Mouse (Mus musculus): ENCODE measurements around the gene Syt8. TPM values are rescaled to one million over a fixed set of nuclear protein-coding genes. Genes with fewer than 3 reads are reported as not detected.
A peak's percentile ranks its signal among the peaks of the same experiment; 100 is the strongest.

Syt8 gene
- polyA plus RNA-seq, 1 experiment from 2014 or later, result 3.8 TPM

GRCm38 (mm10) chr7:142476795-142477452, 42.3 kb downstream of the Syt8 start:
- no peak for DNase-seq (ENCODE audit: low spot score)
- Histone ChIP-seq H3K4me2 (ENCODE audit: low read length) (peak overlapping the region; percentile 46), H3K27ac (ENCODE audit: low read depth) (peak overlapping the region; percentile 96; the same call in 1 of the 2 replicates), H3K4me3 (ENCODE audit: low read depth, low read length) (peak overlapping the region; percentile 13; the same call in 1 of the 2 replicates), H3K9me3 (ENCODE audit: control insufficient read depth, low read length) (no peaks in the 10 kb centered on the region), H3K27me3 (replicated peaks; ENCODE audit: control insufficient read depth, insufficient read depth, low read length) (no peaks in the 10 kb centered on the region), H3K9ac (ENCODE audit: low read length) (peak overlapping the region; percentile 87; the same call in 1 of the 2 replicates), H3K36me3 (ENCODE audit: control insufficient read depth, insufficient read depth, low read length) (peaks cover 17% of the 10 kb centered on the region; the same call in 1 of the 2 replicates), H3K4me1 (replicated peaks; ENCODE audit: control insufficient read depth, insufficient read depth, low read length) (peaks cover 59% of the 10 kb centered on the region)
- ATAC-seq (replicated peaks; ENCODE audit: low FRiP score, low TSS enrichment, low read depth), result no peak
- WGBS, result 79% methylated on average over 13 of the region's 13 CpGs

DNA sequence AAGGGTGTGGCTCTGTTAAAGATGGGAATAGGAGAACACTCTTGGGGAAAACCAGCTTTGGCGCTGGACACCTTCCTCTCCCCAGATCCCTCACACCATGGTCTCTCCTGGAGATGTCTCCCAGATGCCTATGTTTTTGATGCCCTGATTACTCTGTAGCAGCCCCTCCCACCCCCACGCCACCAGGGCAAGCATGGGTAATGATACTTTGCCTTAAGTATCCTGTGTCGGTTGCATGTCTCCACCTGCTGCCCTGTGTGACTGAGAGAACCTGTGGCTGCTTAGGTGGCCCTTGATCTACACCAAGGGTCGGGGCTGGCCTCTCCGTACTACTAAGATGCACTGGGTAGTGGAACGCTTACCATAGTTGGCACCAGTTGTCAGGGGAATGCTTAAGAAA, 43.4 kb downstream of the Syt8 start:
- H3K4me1 ChIP-seq (replicated peaks; ENCODE audit: control insufficient read depth, insufficient read depth, low read length), result peaks cover 60% of the 10 kb centered on the region
- ATAC-seq (replicated peaks; ENCODE audit: low FRiP score, low TSS enrichment, low read depth) (no peak), DNase-seq (ENCODE audit: low spot score) (no peak)
- 90% methylated on average over 6 of the region's 6 CpGs for WGBS
- no peak overlapping the region for H3K4me3 ChIP-seq (ENCODE audit: low read depth, low read length)
- no peaks in the 10 kb centered on the region for H3K27me3 ChIP-seq (replicated peaks; ENCODE audit: control insufficient read depth, insufficient read depth, low read length)
- H3K9me3 ChIP-seq (ENCODE audit: control insufficient read depth, low read length), result no peaks in the 10 kb centered on the region
- H3K36me3 ChIP-seq (ENCODE audit: control insufficient read depth, insufficient read depth, low read length), result peaks cover 17% of the 10 kb centered on the region; the same call in 1 of the 2 replicates
- H3K4me2 ChIP-seq (ENCODE audit: low read length), result peak overlapping the region; percentile 46
- H3K27ac ChIP-seq (ENCODE audit: low read depth), result peak overlapping the region; percentile 33; the same call in 1 of the 2 replicates
- no peak overlapping the region for H3K9ac ChIP-seq (ENCODE audit: low read length)

- H3K9me3 ChIP-seq (ENCODE audit: control insufficient read depth, low read length), result no peaks in the 10 kb centered on the region
- H3K27me3 ChIP-seq (replicated peaks; ENCODE audit: control insufficient read depth, insufficient read depth, low read length), result no peaks in the 10 kb centered on the region
- ATAC-seq (replicated peaks; ENCODE audit: low FRiP score, low TSS enrichment, low read depth) (no peak), DNase-seq (ENCODE audit: low spot score) (no peak)
- H3K4me3 ChIP-seq (ENCODE audit: low read depth, low read length), result no peak overlapping the region
- peak overlapping the region; percentile 46 for H3K4me2 ChIP-seq (ENCODE audit: low read length)
- H3K27ac ChIP-seq (ENCODE audit: low read depth), result peak overlapping the region; percentile 33; the same call in 1 of the 2 replicates
- H3K4me1 ChIP-seq (replicated peaks; ENCODE audit: control insufficient read depth, insufficient read depth, low read length), result peaks cover 65% of the 10 kb centered on the region
- H3K36me3 ChIP-seq (ENCODE audit: control insufficient read depth, insufficient read depth, low read length), result peaks cover 17% of the 10 kb centered on the region; the same call in 1 of the 2 replicates
- WGBS, result 77% methylated on average over 2 of the region's 2 CpGs
- no peak overlapping the region for H3K9ac ChIP-seq (ENCODE audit: low read length)
Measured at GRCm38 (mm10) chr7:142478574-142478973, 43.9 kb downstream of the Syt8 start.

- H3K36me3 ChIP-seq (ENCODE audit: control insufficient read depth, insufficient read depth, low read length), result peaks cover 21% of the 10 kb centered on the region; the same call in 1 of the 2 replicates
- H3K27ac ChIP-seq (ENCODE audit: low read depth), result 0 out of 2 replicates have a peak overlapping the region, but pooled peaks have one; percentile 99
- peaks cover 65% of the 10 kb centered on the region for H3K4me1 ChIP-seq (replicated peaks; ENCODE audit: control insufficient read depth, insufficient read depth, low read length)
- H3K27me3 ChIP-seq (replicated peaks; ENCODE audit: control insufficient read depth, insufficient read depth, low read length), result no peaks in the 10 kb centered on the region
- ATAC-seq (replicated peaks; ENCODE audit: low FRiP score, low TSS enrichment, low read depth) (no peak), DNase-seq (ENCODE audit: low spot score) (no peak)
- H3K4me2 ChIP-seq (ENCODE audit: low read length), result no peak overlapping the region
- H3K4me3 ChIP-seq (ENCODE audit: low read depth, low read length), result no peak overlapping the region
- no peak overlapping the region for H3K9ac ChIP-seq (ENCODE audit: low read length)
- no peaks in the 10 kb centered on the region for H3K9me3 ChIP-seq (ENCODE audit: control insufficient read depth, low read length)
Measured at GRCm38 (mm10) chr7:142479307-142479706, 44.7 kb downstream of the Syt8 start.

DNA sequence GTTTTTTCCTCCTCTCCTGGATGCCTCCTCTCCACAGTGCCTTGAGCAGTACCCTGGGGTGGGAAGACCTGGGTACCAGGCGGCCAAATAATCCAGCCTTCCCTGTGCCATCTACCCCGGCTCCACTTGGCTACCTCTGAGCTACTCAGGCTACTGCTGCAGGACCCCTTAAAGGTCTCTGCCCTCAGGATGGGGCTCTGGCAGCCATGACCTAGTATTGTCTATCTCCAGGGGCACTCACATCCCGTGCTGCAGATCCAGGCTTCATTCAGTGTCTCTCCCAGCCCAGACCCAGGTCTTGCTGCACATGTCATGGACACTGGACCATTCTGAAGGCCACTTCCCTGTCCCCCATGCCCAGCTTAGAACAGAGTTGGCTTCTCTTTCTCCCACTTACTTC, 45.2 kb downstream of the Syt8 start:
- 94% methylated on average over 3 of the region's 3 CpGs for WGBS
- H3K27ac ChIP-seq (ENCODE audit: low read depth), result peak overlapping the region; percentile 99
- no peak overlapping the region for H3K9ac ChIP-seq (ENCODE audit: low read length)
- peaks cover 26% of the 10 kb centered on the region for H3K36me3 ChIP-seq (ENCODE audit: control insufficient read depth, insufficient read depth, low read length)
- no peak for ATAC-seq (replicated peaks; ENCODE audit: low FRiP score, low TSS enrichment, low read depth)
- H3K4me3 ChIP-seq (ENCODE audit: low read depth, low read length), result no peak overlapping the region
- H3K9me3 ChIP-seq (ENCODE audit: control insufficient read depth, low read length), result no peaks in the 10 kb centered on the region
- no peaks in the 10 kb centered on the region for H3K27me3 ChIP-seq (replicated peaks; ENCODE audit: control insufficient read depth, insufficient read depth, low read length)
- no peak overlapping the region for H3K4me2 ChIP-seq (ENCODE audit: low read length)
- H3K4me1 ChIP-seq (replicated peaks; ENCODE audit: control insufficient read depth, insufficient read depth, low read length), result peaks cover 67% of the 10 kb centered on the region
- DNase-seq (ENCODE audit: low spot score), result no peak

- Histone ChIP-seq H3K9ac (ENCODE audit: low read length) (peak overlapping the region; percentile 69), H3K9me3 (ENCODE audit: control insufficient read depth, low read length) (no peaks in the 10 kb centered on the region), H3K4me2 (ENCODE audit: low read length) (peak overlapping the region; percentile 4; the same call in 1 of the 2 replicates), H3K27me3 (replicated peaks; ENCODE audit: control insufficient read depth, insufficient read depth, low read length) (no peaks in the 10 kb centered on the region), H3K36me3 (ENCODE audit: control insufficient read depth, insufficient read depth, low read length) (peaks cover 34% of the 10 kb centered on the region), H3K4me1 (replicated peaks; ENCODE audit: control insufficient read depth, insufficient read depth, low read length) (peaks cover 60% of the 10 kb centered on the region), H3K4me3 (ENCODE audit: low read depth, low read length) (no peak overlapping the region), H3K27ac (ENCODE audit: low read depth) (peak overlapping the region; percentile 99)
- no peak for ATAC-seq (replicated peaks; ENCODE audit: low FRiP score, low TSS enrichment, low read depth)
- no peak for DNase-seq (ENCODE audit: low spot score)
- 85% methylated on average over 3 of the region's 3 CpGs for WGBS
Measured at GRCm38 (mm10) chr7:142480661-142481060, 46.0 kb downstream of the Syt8 start.

DNA sequence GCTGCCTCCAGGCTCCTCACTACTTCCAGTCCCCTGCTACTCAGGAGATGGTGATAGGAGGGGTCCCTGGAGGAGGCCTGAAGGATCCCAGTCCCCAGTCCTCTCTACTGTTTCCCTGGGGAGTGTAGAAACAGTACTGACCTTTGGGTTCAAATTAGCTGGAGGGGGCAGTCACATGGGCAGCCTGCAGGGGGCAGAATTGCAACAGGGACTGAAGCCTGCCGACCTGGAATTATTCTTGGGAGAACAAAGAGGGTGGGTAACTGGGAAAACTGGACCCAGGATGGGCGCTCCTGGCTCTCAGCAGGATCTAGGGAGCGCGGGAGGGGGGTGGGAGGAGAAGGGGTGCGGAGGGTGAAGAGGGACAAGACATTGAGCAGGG, 46.5 kb downstream of the Syt8 start:
- 10% methylated on average over 5 of the region's 5 CpGs for WGBS
- peak overlapping the region; percentile 57 for H3K4me2 ChIP-seq (ENCODE audit: low read length)
- ATAC-seq (replicated peaks; ENCODE audit: low FRiP score, low TSS enrichment, low read depth) (peak; percentile 6), DNase-seq (ENCODE audit: low spot score) (peak; percentile 94)
- peak overlapping the region; percentile 16 for H3K4me3 ChIP-seq (ENCODE audit: low read depth, low read length)
- H3K9ac ChIP-seq (ENCODE audit: low read length), result peak overlapping the region; percentile 69
- H3K4me1 ChIP-seq (replicated peaks; ENCODE audit: control insufficient read depth, insufficient read depth, low read length), result peaks cover 55% of the 10 kb centered on the region
- H3K9me3 ChIP-seq (ENCODE audit: control insufficient read depth, low read length), result no peaks in the 10 kb centered on the region
- peaks cover 39% of the 10 kb centered on the region for H3K36me3 ChIP-seq (ENCODE audit: control insufficient read depth, insufficient read depth, low read length)
- H3K27me3 ChIP-seq (replicated peaks; ENCODE audit: control insufficient read depth, insufficient read depth, low read length), result no peaks in the 10 kb centered on the region
- peak overlapping the region; percentile 99 for H3K27ac ChIP-seq (ENCODE audit: low read depth)

DNA sequence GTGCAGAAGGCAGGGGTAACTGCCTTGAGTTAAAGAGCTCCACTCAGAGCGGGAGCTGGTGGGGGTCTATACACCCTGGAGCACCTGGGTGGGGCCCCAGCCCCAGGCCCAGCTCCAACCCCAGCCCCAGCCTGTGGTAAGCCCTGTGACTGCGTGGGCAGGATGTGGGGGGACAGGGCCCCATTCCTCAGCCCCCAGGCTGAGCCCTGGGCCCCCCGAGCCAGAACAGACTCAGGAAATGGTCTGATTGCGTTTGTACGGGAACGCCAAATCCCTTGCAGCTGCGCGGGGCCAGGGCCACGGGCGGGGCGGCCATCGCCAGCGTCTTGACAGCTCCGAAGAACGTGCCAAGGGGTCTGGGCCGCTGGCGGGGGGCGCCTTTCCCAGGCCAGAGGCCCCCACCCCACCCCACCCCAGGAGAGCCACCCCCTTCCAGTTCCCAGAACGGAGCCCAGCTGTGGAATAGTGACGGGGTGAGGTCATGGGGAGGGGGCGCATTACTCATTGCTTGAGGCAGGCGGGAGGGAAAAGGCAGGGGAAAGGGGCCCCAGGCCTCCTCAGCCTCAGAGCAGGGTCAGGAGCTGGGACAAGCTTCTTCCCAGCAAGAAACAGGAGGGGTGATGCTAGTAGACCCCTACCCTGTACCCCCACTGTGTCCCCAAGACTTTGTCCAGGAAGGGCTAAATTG, 47.1 kb downstream of the Syt8 start:
- Histone ChIP-seq H3K27ac (ENCODE audit: low read depth) (peak overlapping the region; percentile 99), H3K4me1 (replicated peaks; ENCODE audit: control insufficient read depth, insufficient read depth, low read length) (peaks cover 59% of the 10 kb centered on the region), H3K4me2 (ENCODE audit: low read length) (peak overlapping the region; percentile 57), H3K9ac (ENCODE audit: low read length) (peak overlapping the region; percentile 69), H3K4me3 (ENCODE audit: low read depth, low read length) (peak overlapping the region; percentile 16), H3K36me3 (ENCODE audit: control insufficient read depth, insufficient read depth, low read length) (peaks cover 41% of the 10 kb centered on the region), H3K27me3 (replicated peaks; ENCODE audit: control insufficient read depth, insufficient read depth, low read length) (no peaks in the 10 kb centered on the region), H3K9me3 (ENCODE audit: control insufficient read depth, low read length) (no peaks in the 10 kb centered on the region)
- peak; percentile 92 for DNase-seq (ENCODE audit: low spot score)
- WGBS, result 1% methylated on average over 21 of the region's 22 CpGs
- peak; percentile 78 for ATAC-seq (replicated peaks; ENCODE audit: low FRiP score, low TSS enrichment, low read depth)
